Mouse (Mus musculus) brain, embryonic 14.5 days (tissue): ENCODE results near the gene a. TPM values are rescaled to one million over a fixed set of nuclear protein-coding genes. Genes with fewer than 3 reads are reported as not detected.
"Not testable (repeated sequence)": the region's sequence is repeated elsewhere in the genome, so short reads cannot be mapped to it uniquely, and the experiment has no call there.

ENCODE experiments used
- DNase-seq: peaks from one replicate; pipeline ENCODE4 v3.0.0-alpha.2; 2011; ENCODE audit warnings: low read depth
- CTCF ChIP-seq: fragments of 200-500 bp; IDR thresholded peaks from 2 replicates; pipeline ENCODE4 v1.5.1; 2012; ENCODE audit warnings: inconsistent platforms, mild to moderate bottlenecking, moderate library complexity, borderline replicate concordance; ENCODE audit not compliant: insufficient read depth, insufficient read length; ENCODE audit errors: extremely low read depth
- POLR2A ChIP-seq: fragments of 200-500 bp; IDR thresholded peaks from 2 replicates; pipeline ENCODE4 v1.6.1; 2012; ENCODE audit warnings: mild to moderate bottlenecking, inconsistent platforms, borderline replicate concordance; ENCODE audit not compliant: poor library complexity, insufficient read depth, insufficient read length, severe bottlenecking; ENCODE audit errors: extremely low read depth
- polyA plus RNA-seq: library from polyadenylated mRNA; depleted of rRNA; stranded (reverse); fragments of >200 nt; gene quantifications from 2 replicates; pipeline ENCODE4 v1.2.3, GENCODE M21; 2012

Gene a
- polyA plus RNA-seq, 1 experiment = 4.1 TPM

GRCm38 (mm10) chr2:155046803-155047202 lies 255.6 kb downstream of the a start:
- no peak for DNase-seq
- TF ChIP-seq POLR2A = no peak
- TF ChIP-seq CTCF = no peak

DNA sequence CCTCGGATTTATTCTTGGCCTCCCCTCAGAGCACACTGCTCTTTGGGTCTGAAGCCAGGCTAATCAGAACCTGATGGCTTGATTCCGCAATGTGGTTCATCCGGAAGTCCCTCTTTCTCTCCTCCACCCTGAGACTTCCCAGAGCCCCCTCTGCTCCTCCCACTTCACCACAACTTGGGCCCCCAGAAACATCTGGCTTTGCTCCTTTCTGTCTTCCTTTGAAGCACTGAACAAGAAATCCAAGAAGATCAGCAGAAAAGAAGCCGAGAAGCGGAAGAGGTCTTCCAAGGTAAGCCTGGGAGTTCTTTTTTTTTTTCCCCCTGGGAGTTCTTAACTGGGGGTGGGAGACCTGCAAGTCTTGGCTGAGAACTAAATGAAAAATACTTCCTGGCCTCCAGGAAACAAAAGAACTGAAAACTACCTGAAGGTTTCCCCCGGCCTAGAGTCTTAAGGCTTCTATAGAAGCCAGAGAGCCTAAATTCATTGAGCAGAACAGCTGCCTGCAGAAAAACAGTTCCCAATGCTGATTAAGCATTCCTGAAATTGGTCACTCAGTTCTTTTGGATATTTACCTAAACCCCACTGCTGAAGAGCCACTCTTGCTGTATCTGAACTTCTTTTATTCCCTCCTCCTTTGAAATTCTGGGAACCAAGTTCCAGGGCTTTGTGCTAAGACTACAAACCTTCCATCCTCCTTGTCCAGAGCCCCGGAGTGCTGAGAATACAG lies 256.4 kb downstream of the a start:
- peak; percentile 5 for DNase-seq
- TF ChIP-seq CTCF (no peak), POLR2A (no peak)

DNA sequence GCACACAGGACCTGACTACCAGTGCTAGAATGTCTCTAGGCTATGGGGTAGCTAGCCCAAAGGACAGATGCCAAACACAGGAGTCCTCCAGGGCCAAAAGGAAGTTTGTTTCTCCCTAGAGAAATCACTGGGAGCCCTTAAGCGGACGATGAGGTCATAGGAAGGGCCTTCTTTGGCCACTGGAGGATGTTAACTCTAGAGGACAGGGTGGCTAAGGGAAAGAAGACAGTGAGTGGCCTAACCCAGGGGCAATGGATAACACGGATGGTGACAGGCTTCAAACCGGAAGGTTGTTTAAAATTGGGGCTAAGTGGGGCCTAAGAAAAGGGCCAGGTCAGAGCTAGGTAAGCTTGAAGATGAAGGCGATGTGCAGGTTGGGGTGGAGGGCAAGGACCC lies 258.9 kb downstream of the a start:
- TF ChIP-seq CTCF (no peak), POLR2A (no peak)
- DNase-seq = no peak

- TF ChIP-seq POLR2A (peak; percentile 98), CTCF (no peak)
- DNase-seq = peak; percentile 98
Measured at GRCm38 (mm10) chr2:155050504-155051236, 259.5 kb downstream of the a start.

GRCm38 (mm10) chr2:155051622-155052351 lies 260.6 kb downstream of the a start:
- peak; percentile 12 for DNase-seq
- TF ChIP-seq POLR2A = no peak
- no peak for TF ChIP-seq CTCF

- TF ChIP-seq POLR2A (no peak), CTCF (no peak)
- DNase-seq = no peak
Measured at GRCm38 (mm10) chr2:155052681-155053080, 261.5 kb downstream of the a start.

DNA sequence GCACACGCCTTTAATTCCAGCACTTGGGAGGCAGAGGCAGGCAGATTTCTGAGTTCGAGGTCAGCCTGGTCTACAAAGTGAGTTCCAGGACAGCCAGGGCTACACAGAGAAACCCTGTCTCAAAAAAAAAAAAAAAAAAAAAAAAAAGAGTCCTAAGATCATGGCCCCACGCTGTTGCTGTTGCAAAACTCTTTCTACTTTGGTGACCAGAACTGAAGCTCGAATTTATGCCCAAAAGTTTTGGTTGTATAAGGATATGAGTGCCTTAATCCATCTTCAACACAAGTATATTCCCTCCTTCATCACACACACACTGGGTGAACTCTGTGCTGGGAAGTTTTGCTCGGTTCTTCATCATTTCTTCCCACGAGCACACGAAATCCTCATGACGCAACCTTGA lies 262.3 kb downstream of the a start:
- not testable (repeated sequence) for DNase-seq

DNA sequence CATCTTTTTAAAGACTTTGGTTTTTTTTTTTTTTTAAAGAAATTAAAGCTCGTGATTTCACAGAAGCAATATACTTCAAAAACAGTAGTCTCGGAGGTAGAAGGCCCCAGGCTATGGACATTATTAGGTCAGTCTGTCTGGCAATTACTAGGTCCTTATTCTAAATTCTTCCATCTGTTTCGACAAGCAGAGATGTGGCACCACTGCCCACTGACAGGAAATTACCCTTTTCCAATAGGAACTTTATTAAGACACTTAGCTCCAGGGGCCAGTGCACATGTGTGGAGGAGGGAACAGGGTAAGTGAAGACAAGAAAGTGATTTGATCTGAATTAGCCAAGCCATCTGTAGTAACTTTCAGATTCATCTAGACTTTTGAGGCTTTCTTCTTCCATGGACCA lies 263.5 kb downstream of the a start:
- DNase-seq = no peak
- TF ChIP-seq CTCF (no peak), POLR2A (no peak)

DNA sequence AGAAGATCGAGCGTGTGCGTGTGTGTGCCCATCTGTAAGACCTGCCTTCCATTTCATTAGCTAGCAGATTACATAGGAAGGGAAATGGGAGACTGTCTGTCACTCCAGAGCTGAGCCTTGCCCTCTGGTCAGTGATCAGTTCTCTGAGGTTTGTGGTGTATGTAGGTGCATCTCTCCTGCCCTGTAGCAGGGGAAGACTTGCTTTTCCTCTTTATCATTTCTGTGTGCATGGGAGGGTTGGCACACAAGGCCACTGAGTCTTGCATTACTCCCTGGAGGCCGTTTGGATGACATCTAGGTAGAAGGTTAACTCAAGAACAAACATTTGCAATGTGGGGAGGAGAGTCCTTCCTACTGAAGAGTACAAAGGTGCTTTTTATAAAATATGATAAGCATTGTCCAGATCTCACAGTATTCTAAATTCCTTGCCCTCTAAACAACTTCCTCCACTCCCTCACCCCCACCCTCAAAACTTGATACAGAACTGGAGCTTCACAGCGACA lies 264.9 kb downstream of the a start:
- TF ChIP-seq POLR2A = no peak
- TF ChIP-seq CTCF = no peak
- no peak for DNase-seq

GRCm38 (mm10) chr2:155057361-155057760 lies 266.2 kb downstream of the a start:
- no peak for TF ChIP-seq CTCF
- no peak for TF ChIP-seq POLR2A
- DNase-seq = no peak

DNA sequence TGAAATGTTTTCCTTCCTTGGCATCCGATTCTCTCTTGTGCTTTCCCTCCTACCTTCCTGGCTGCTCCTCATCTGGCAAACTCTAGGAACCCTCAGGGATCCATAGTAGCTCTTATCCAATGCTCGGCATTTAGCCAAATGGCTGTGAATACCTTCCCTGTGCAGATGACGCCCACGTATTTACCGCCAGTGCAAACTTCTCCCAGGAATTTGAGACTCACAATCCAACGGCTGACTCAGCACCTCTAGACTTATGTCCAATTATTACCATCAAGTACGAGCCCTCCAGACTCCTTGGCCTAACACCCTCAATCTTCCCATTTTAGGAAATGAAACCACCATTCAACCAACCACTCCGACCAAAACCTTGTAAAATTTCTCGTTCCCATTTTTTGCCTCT lies 279.8 kb downstream of the a start:
- peak; percentile 5 for DNase-seq
- TF ChIP-seq CTCF = no peak
- no peak for TF ChIP-seq POLR2A
